Mouse (Mus musculus): ENCODE results near the gene Slc1a2.

DNA sequence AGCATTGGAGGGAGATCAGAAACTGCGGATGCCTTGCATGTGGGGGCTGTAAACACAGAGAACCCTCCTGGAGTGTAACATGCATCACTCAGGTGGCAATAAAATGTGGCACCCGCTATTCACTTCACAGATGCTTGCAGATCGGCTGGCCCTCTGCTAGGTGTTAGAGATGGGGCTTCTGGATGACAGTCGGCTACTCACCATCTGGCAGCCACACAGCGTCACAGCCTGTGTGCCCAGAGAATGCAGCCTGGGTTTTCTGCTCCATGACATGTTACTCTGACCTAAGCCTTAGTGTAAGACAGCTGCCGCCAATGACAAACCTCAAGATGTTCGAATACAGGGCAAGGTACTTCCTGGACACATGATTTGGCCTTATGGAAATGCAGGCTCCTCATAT is 22.9 kb downstream of the Slc1a2 start:
- TF ChIP-seq CTCF (IDR thresholded peaks at IDR 0.05; ENCODE audit: extremely low read depth, insufficient read depth, insufficient read length, insufficient replicate concordance), result no peak
- TF ChIP-seq POLR2A (IDR thresholded peaks at IDR 0.05; ENCODE audit: low read depth, low read length), result no peak
